ENCODE assay signal across 9 mouse cellular contexts in genomic region chr1:181015558-181015957, GRCm38 (mm10). TPM values are rescaled to one million over a fixed set of nuclear protein-coding genes. Genes with fewer than 3 reads are reported as not detected.
A peak's percentile ranks its signal among the peaks of the same experiment; 100 is the strongest.
DNase-seq lines count a peak whose midpoint lies in the region; ATAC-seq and TF ChIP-seq lines count a peak whose summit lies in the region.
"Had no signal": no experiment of that assay in that cellular context is flagged by ENCODE, and none has a peak within 500 bp of the region (broad histone marks: within the 10 kb centered on the region; RNA-seq: fewer than 3 reads in every experiment).

No protein-coding gene starts in this region.

- TF ChIP-seq CTCF in layer of hippocampus, adult 2 months (conservative IDR thresholded peaks at IDR 0.05) = no peak

- H3K36me3 ChIP-seq in myocyte (ENCODE audit: control insufficient read depth, insufficient read depth) = no peaks in the 10 kb centered on the region
- no peaks in the 10 kb centered on the region for H3K36me3 ChIP-seq in forebrain, embryonic 14.5 days (ENCODE audit: control insufficient read depth, insufficient read depth, low read length)

- H3K9me3 ChIP-seq in forebrain, embryonic 14.5 days (replicated peaks; ENCODE audit: control insufficient read depth, low read length) = no peaks in the 10 kb centered on the region

- TF ChIP-seq POLR2A in myocyte (IDR thresholded peaks at IDR 0.05; ENCODE audit: insufficient read length, low read depth) = no peak

- peak overlapping the region; percentile 96 for H3K4me2 ChIP-seq in myocyte (ENCODE audit: low read depth)
- no peak overlapping the region for H3K4me2 ChIP-seq in forebrain, embryonic 14.5 days (ENCODE audit: low read length)

- H3K4me1 ChIP-seq in forebrain, embryonic 14.5 days (ENCODE audit: control insufficient read depth, insufficient read depth, low read length) = peaks cover 4% of the 10 kb centered on the region

- no peak for ATAC-seq in forebrain, embryonic 14.5 days

- no peaks in the 10 kb centered on the region for H3K27me3 ChIP-seq in myocyte (ENCODE audit: control insufficient read depth, insufficient read depth, insufficient read length)
- no peaks in the 10 kb centered on the region for H3K27me3 ChIP-seq in forebrain, embryonic 14.5 days (replicated peaks; ENCODE audit: control insufficient read depth, insufficient read depth, low read length)

- no peaks in the 10 kb centered on the region for H3K79me2 ChIP-seq in myocyte (ENCODE audit: control insufficient read depth, insufficient read depth)

- no peak overlapping the region for H3ac ChIP-seq in myocyte (ENCODE audit: control insufficient read depth, insufficient read length)

- peak; percentile 19 to 26 for DNase-seq in layer of hippocampus, adult 2 months (ENCODE audit: low spot score in 2 of 2)
- no peak for DNase-seq in layer of hippocampus, postnatal 25 days (ENCODE audit: extremely low spot score in 1 of 2, low spot score in 1 of 2)
- peak; percentile 83 for DNase-seq in adrenal gland, adult 8-10 months
- peak; percentile 74 to 80 for DNase-seq in gastrocnemius, adult 8-10 months (ENCODE audit: low spot score in 2 of 2)
- peak; percentile 87 for DNase-seq in kidney, postnatal 14 days
- no peak for DNase-seq in frontal cortex, postnatal 14 days (ENCODE audit: low spot score in 2 of 2)
- DNase-seq in forebrain, embryonic 14.5 days (ENCODE audit: low spot score) = no peak

- no peak overlapping the region for H3K9ac ChIP-seq in forebrain, embryonic 14.5 days (ENCODE audit: low read length)

- no peak overlapping the region; the same call in 1 of the 2 replicates for H3K4me3 ChIP-seq in layer of hippocampus, adult 2 months
- peak overlapping the region; percentile 38 for H3K4me3 ChIP-seq in myocyte
- no peak overlapping the region for H3K4me3 ChIP-seq in forebrain, embryonic 14.5 days (ENCODE audit: low read depth, low read length)

- H3K27ac ChIP-seq in layer of hippocampus, adult 2 months = peak overlapping the region; percentile 88
- H3K27ac ChIP-seq in forebrain, embryonic 14.5 days (ENCODE audit: low read depth, low read length) = no peak overlapping the region

TF ChIP-seq in myocyte, 11 proteins besides CTCF, POLR2A, EP300 and RAD21:
- TF ChIP-seq POLR2AphosphoS2 (IDR thresholded peaks at IDR 0.05; ENCODE audit: insufficient read length, low read depth) (no peak), USF1 (IDR thresholded peaks at IDR 0.05; ENCODE audit: low read depth) (no peak), MYOG (IDR thresholded peaks at IDR 0.05; ENCODE audit: control insufficient read depth in 1 of 3, insufficient read depth in 1 of 3, insufficient read length in 2 of 3, low read depth in 2 of 3) (no peak), CEBPB (IDR thresholded peaks at IDR 0.05; ENCODE audit: insufficient read depth, poor library complexity, severe bottlenecking) (no peak), MAX (IDR thresholded peaks at IDR 0.05; ENCODE audit: low read depth) (no peak), REST (IDR thresholded peaks at IDR 0.05; ENCODE audit: insufficient read depth, insufficient read length) (no peak), SRF (IDR thresholded peaks at IDR 0.05; ENCODE audit: control insufficient read depth, insufficient read length, low read depth) (no peak), TCF12 (IDR thresholded peaks at IDR 0.05; ENCODE audit: insufficient read depth, poor library complexity, severe bottlenecking) (no peak), TCF3 (IDR thresholded peaks at IDR 0.05; ENCODE audit: insufficient read length, low read depth) (no peak), E2F4 (IDR thresholded peaks at IDR 0.05; ENCODE audit: insufficient read depth) (no peak), MYOD1 (IDR thresholded peaks at IDR 0.05; ENCODE audit: control insufficient read depth in 1 of 3, insufficient read length in 2 of 3, low read depth in 2 of 3) (no peak)

RNA-seq across cellular contexts. Expression of gene Ephx1, which starts 5.1 kb away (rescaled TPM):
- total RNA-seq in layer of hippocampus, adult 2 months (2021) = 10 to 100 TPM; 30.2 to 30.3 TPM
- total RNA-seq in layer of hippocampus, postnatal 25 days (2021) = 10 to 100 TPM; 26.8 to 31.2 TPM
- total RNA-seq in adrenal gland, adult 8-10 months (2022) = 100 to 1,000 TPM; 324 to 382 (median 360) TPM
- total RNA-seq in gastrocnemius, adult 8-10 months (2022) = 10 to 100 TPM; 14.5 to 20.7 (median 16.2) TPM
- polyA plus RNA-seq in myocyte (2012; fragmentation: generic; extraction: Trizol) = 116 TPM
- 4.1 and 5.5 TPM in 2 replicates for polyA plus RNA-seq in forebrain, embryonic 14.5 days (2014; fragmentation: Nextera tagmentation; extraction: Ambion mirVana)

RNA-seq across cellular contexts. Expression of gene 9130409I23Rik, which starts 35.5 kb away (rescaled TPM):
- under 1 TPM in 1 of 2 experiments, not detected in 1; 0.17 TPM for total RNA-seq in layer of hippocampus, adult 2 months (2021)
- total RNA-seq in layer of hippocampus, postnatal 25 days (2021) = under 1 TPM in 1 of 2 experiments, not detected in 1; 0.15 TPM
- total RNA-seq in adrenal gland, adult 8-10 months (2022) = not detected
- not detected for total RNA-seq in gastrocnemius, adult 8-10 months (2022)
- not detected for polyA plus RNA-seq in myocyte (2012; fragmentation: generic; extraction: Trizol)
- not detected in 2 replicates for polyA plus RNA-seq in forebrain, embryonic 14.5 days (2014; fragmentation: Nextera tagmentation; extraction: Ambion mirVana)
- total RNA-seq: left cerebral cortex, postnatal 36 days had no signal

Comparison
In these comparisons a context has a peak if more than half of its experiments do, and no peak if none do; other contexts are left out.
1. DNase-seq: peak in layer of hippocampus, adult 2 months (2 of 2), adrenal gland, adult 8-10 months (single experiment), gastrocnemius, adult 8-10 months (2 of 2) and kidney, postnatal 14 days (single experiment); none in layer of hippocampus, postnatal 25 days (0 of 2), frontal cortex, postnatal 14 days (0 of 2) and forebrain, embryonic 14.5 days (single experiment).
2. RNA of gene Ephx1, which starts 5.1 kb away (total RNA-seq): 324 to 382 TPM in adrenal gland, adult 8-10 months; 26.8 to 31.2 TPM in layer of hippocampus, postnatal 25 days, 30.2 to 30.3 TPM in layer of hippocampus, adult 2 months and 14.5 to 20.7 TPM in gastrocnemius, adult 8-10 months; every median in the first group is over 10 times any median in the second.